Mouse (Mus musculus): ENCODE data around the gene Cst8. TPM values are rescaled to one million over a fixed set of nuclear protein-coding genes. Genes with fewer than 3 reads are reported as not detected.

Gene Cst8
- not detected in 2 replicates for polyA plus RNA-seq (2012; rRNA removed; ENCODE audit: low replicate concordance)

GRCm38 (mm10) chr2:148798485-148798884 lies at the start of gene Cst8:
Gene Cst8 (plus strand): TSS chr2:148798785.

GRCm38 (mm10) chr2:148750058-148750457 lies 48.5 kb upstream of the Cst8 start, which contains the start of gene Cstl1:
Gene Cstl1 (plus strand): TSS chr2:148750358.

DNA sequence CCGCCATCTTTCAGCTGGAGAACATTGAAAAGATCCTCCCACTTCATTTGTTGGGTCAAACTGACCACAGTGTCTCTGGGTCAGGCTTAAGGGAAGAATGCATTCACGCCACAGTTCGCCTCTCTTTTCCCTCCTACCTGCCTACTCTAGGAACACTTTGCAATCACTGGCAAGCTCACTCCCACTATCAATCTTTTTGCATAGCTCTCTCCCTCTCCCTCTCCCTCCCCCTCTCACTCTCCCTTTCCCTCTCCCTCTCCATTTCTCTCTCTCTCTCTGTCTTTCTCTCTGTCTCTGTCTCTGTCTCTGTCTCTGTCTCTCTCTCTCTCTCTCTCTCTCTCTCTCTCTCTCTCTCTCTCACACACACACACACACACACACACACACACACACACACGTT lies 27.2 kb upstream of the Cst8 start, which contains the start of gene Cst11:
Gene Cst11, minus strand, starts transcription at position 101 of the 400 bp plus-strand sequence.

GRCm38 (mm10) chr2:148781709-148782108 lies 16.9 kb upstream of the Cst8 start, which contains the start of gene 8030411F24Rik:
Gene 8030411F24Rik (plus strand): TSS chr2:148782009.

DNA sequence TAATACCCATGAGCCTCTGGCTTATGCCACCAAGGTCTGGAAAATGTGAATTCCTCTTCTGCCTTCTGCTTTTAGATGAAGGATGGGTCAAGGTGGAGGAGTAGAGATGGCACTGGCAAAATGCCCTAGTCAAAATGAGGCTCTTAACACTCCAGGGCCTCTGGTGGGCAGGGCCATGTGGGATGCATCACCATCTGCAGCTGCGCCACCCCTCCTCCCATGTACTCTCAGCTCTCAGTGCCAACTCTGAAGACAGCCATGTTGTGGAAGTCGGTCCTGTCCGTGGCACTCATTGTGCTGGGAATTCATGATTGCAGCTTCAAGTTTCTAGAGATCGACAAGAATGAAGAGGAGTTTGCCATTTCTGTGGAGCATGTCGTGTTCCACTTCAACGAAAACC lies 9.4 kb upstream of the Cst8 start, which contains the start of gene Cst12:
Gene Cst12, plus strand, starts transcription at position 220 of the 400 bp plus-strand sequence.

DNA sequence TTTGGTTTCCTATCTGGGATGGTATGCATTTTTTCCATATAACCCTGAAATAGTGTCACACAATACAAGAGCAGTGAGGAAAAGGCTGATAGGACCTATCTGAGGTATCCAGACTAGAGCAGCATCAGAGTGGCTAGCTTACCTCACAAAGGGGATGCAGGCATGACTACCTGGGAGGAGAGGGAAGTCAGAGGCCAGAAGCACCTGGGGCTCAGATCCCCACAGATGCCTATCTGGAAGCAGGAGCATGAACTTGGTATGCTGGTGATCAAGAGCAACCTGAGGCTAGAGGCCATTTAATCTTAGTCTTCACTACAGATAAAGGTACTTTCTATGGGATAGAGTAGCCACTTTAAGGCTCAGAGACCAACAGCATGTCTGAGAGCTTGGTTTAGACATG lies 21.3 kb downstream of the Cst8 start, which contains the start of gene Cst13:
Gene Cst13, plus strand, starts transcription at position 173 of the 400 bp plus-strand sequence.

GRCm38 (mm10) chr2:148834912-148835311 lies 36.3 kb downstream of the Cst8 start, which contains the start of gene Cst9:
Gene Cst9 (plus strand): TSS chr2:148835147.

Other genes with a start within 250 kb of the Cst8 start
- gene Nxt1, start 126.2 kb upstream of the Cst8 start, polyA plus RNA-seq (2012; rRNA removed; ENCODE audit: low replicate concordance), result 6.1 and 8.4 TPM in 2 replicates
- gene Gzf1, start 117.8 kb upstream of the Cst8 start, polyA plus RNA-seq (2012; rRNA removed; ENCODE audit: low replicate concordance), result 2.6 and 4.0 TPM in 2 replicates
- gene Napb, start 66.3 kb upstream of the Cst8 start, polyA plus RNA-seq (2012; rRNA removed; ENCODE audit: low replicate concordance), result 0.06 and 0.07 TPM in 2 replicates
- not detected in 2 replicates for gene Cstl1, start 48.4 kb upstream of the Cst8 start, polyA plus RNA-seq (2012; rRNA removed; ENCODE audit: low replicate concordance)
- not detected in 2 replicates for gene Cst11, start 27.3 kb upstream of the Cst8 start, polyA plus RNA-seq (2012; rRNA removed; ENCODE audit: low replicate concordance)
- not detected in 2 replicates for gene 8030411F24Rik, start 16.8 kb upstream of the Cst8 start, polyA plus RNA-seq (2012; rRNA removed; ENCODE audit: low replicate concordance)
- not detected in 2 replicates for gene Cst12, start 9.4 kb upstream of the Cst8 start, polyA plus RNA-seq (2012; rRNA removed; ENCODE audit: low replicate concordance)
- gene Cst13, start 21.3 kb downstream of the Cst8 start, polyA plus RNA-seq (2012; rRNA removed; ENCODE audit: low replicate concordance), result not detected in 2 replicates
- not detected in 2 replicates for gene Cst9, start 36.4 kb downstream of the Cst8 start, polyA plus RNA-seq (2012; rRNA removed; ENCODE audit: low replicate concordance)
- gene 9230104L09Rik, start 66.3 kb downstream of the Cst8 start, polyA plus RNA-seq (2012; rRNA removed; ENCODE audit: low replicate concordance), result not detected in 2 replicates
- gene Cst3, start 76.9 kb downstream of the Cst8 start, polyA plus RNA-seq (2012; rRNA removed; ENCODE audit: low replicate concordance), result 303 and 431 TPM in 2 replicates
- not detected in 2 replicates for gene Gm1330, start 204.5 kb downstream of the Cst8 start, polyA plus RNA-seq (2012; rRNA removed; ENCODE audit: low replicate concordance)
- gene Gm10750, start 218.5 kb downstream of the Cst8 start, polyA plus RNA-seq (2012; rRNA removed; ENCODE audit: low replicate concordance), result not detected in 2 replicates

Measured in duodenum, adult 2 months (tissue).